Mouse (Mus musculus): ENCODE measurements around the gene Olfm1.

GRCm38 (mm10) chr2:28275345-28275744, 82.6 kb downstream of the Olfm1 start:
- TF ChIP-seq GATA1 (IDR thresholded peaks at IDR 0.05; ENCODE audit: borderline replicate concordance, low read length) (no peak), FLI1 (IDR thresholded peaks at IDR 0.05; ENCODE audit: low read length) (no peak)

Data from megakaryocyte, embryonic 14.5 days (primary cell).